Mouse (Mus musculus): ENCODE results near the gene Fgg.

The Fgg gene

DNA sequence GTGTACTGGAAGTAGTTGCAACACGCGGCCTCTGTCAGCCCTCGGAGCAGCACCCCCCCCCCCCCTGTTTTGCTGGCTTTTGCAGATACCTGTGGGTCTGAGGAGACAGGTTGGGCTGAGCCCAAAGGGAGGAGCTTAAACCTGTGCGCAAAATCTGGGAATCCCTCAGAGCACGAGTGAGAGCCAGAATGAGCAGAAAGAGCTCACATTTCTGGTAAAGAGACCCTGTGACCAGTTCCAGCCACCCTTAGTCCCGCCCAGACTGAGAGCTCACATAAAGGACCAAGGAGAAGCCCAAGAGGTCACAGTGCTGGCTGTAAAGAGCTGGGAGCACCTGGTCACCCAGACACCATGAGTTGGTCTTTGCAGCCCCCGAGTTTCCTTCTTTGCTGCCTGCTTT lies at the start of gene Fgg:
Gene Fgg, plus strand, starts transcription at position 168 of the 400 bp plus-strand sequence.
- no peak for DNase-seq (ENCODE audit: low read depth)

DNA sequence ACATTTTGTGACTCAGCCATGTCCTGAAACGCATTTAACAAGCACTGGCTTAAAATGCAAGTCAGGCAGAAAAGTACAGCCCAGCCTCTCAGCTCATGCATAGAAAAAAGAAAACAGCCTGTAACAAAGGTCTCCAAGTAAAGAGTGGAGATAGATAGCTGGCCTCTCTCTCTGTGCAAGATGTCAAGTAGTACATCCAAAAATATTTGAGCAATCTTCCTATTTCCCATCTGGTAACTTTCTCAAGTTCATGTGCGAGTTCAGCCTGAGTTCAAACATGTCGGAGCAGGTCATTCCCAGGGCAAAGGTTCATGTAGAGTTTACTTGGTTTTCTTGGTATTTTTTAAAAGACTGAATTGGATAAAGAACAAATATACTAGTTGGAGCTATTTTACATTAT lies 36.5 kb upstream of the Fgg start:
- no peak for DNase-seq (ENCODE audit: low read depth)

DNA sequence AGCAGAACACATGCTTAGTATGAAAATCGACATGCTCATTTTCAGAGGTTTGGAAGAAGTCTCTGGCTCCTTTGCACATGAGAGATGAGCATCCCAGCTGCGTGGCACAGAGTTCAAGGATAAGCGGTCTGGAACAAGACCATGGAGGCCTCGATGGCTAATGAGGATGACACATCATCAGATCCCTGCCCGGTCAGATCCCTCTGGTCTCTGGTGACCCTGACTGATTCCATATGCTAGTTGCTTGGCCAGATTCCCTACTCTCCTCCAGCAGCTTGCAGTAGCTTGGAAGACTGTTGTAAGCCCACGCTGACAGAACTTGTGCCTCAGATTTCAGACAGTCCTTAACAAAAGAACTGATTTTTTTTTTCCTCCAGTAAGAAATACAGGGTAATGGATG lies 26.7 kb upstream of the Fgg start:
- DNase-seq (ENCODE audit: low read depth), result no peak

DNA sequence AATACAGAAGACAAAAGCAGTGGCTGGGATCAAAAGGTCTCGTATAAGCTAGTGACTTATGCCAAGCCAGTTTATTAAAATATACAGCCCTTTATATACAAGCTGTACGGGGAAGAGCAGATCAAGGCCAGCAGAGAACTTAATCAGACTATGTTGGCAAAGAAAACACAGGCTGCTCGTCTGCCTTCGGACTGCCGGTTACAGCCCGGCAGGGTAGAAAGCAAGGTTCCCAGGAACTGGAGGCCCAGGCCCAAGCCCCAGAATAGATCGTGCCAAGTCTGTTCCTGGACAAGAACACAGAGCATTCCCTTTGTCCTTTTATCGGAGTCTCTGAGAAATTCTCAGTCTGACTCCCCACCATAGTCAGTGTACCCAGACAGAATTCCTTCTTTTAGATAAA lies 25.7 kb upstream of the Fgg start:
- no peak for DNase-seq (ENCODE audit: low read depth)

DNA sequence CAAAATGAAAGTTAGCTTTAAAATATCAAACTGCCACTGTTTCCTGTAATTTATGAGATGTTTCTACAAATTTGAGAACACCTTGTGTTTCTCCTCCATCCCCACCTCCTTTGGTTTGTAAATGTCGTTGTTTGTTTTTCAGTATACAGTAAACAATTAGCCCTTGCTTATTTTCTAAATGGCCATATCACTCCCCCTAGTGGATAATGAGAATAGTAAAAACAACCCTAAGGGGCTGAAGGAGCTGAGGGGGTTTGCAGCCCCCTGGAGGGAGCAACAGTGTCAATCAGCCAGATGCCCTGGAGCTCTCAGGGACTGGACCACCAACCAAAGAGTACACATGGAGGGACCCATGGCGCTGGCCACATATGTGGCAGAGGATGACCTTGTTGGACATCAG lies 22.7 kb upstream of the Fgg start:
- no peak for DNase-seq (ENCODE audit: low read depth)

DNA sequence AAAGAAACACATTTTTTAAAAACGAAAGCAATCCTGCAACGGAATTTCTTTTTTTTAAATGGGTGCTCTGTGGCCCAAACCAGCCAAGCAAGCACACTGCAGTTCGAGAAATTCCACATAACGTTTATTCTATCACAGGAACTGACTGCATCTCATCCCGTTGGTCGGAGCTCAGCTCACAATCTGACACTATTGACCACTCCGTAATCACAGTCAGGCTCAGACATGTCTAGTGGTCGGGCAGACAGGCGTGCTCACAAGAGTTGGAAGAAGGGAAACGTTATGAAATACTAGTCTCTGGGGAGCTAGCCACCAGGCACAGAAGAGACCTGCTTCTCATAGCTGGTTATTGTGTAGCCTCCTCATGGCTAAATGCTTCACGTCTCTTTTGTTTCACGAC lies 15.6 kb upstream of the Fgg start:
- DNase-seq (ENCODE audit: low read depth), result no peak

DNA sequence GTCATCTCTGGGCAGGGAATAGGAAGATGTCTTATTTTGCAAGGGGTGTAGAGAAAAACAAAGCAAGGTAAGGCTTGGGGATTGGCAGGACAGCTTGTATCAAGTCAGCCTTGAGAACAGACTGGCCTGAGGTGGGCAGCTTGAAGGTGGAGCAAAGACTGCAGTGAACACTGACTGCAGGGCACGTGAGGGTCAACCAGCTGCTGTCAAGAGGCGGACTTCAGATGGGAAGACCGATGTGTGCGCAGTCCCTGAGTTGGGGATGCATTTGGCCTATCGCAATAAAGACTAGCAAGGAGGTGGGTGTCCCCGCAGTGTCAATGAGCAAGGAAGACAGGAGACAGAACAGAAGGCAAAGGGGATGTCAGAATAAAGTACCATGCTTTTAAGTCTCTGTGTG lies 14.6 kb upstream of the Fgg start:
- no peak for DNase-seq (ENCODE audit: low read depth)

DNA sequence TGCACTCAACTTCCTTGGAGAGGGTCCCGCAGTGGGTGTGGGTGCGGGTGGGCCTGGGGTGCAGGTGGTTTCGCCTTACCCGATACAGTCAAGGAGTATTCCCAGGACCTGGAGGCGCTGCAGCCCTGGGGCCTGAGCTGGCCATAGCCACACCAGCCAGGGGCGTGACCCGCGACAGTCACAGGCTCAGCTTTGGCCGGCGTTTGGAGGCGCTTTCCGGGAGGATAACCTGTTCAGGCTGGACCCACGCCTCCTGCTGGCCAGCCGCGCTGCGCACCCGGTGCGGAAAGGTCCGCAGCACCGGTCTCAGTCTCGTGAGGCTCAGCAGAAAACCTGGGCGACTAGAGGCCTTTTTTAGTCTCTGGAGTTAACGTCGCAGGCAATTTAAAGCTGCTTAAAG lies 12.2 kb upstream of the Fgg start:
- peak; percentile 12 for DNase-seq (ENCODE audit: low read depth)

DNA sequence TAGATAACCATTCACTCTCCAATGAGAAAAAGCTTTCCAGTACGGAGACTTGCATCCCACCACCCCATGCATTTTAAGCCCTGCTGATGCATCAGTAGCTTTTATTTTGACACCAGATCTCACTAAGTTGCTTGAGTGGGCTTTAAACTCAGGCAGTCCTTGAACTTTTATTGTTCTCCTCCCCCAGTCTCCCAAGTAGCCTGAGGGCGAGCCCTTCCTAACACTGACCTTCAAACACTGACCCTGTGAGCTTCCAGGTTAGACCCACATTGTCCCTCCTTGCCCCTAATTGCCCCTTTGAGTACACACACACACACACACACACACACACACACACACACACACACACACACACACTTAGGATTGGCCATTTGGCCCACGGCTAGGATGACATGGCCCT lies 10.9 kb upstream of the Fgg start:
- DNase-seq (ENCODE audit: low read depth), result no peak

DNA sequence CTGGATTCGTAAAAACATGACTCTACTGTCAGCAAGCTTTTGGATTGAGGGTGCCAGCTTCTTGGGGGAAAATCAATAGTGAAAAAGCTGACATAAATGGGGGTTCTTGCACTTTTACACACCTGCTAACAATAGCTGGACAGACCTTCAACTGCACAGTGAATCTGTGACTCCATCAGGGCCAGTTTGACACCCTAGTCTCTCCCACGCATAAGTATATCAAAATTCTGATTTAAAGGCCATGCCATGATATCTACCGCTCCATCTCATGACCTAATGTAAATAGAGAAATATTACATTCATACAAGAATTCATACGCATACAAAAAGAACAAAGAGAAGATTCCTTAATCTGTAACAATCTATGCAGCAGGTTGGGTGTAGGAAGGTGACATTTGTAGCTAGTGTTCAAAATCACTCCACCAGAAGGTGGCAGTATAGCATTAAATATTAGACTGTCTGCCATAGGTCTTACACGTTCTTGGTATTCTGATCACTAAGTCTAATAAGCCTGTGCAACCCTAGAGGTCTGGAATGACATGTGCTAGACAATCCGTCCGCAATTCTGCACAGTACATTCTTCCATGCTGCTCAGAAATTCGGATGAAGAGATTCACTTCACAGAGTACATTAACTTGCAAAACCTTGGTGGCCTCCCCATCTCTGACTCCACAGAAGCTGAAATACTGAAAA lies 8.6 kb upstream of the Fgg start:
- DNase-seq (ENCODE audit: low read depth), result peak; percentile 31

DNA sequence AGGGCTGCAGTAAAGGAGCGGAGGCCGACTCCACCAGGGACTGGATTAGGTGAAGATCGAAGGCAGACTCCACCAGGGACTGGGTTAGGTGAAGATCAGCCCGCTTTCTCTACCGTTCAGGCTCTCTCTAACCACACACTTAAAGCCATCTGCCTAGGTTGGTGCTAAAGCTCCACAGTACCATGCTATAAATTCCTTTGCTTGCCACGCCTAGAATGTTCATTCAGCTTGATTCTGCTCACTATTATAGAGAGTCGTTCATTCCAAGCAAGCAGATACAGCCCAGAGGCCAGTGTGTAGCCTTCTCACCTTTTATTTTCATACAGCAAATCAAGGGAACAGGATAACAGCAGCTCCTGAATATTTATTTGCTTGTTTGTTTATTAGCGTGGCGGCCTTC lies 7.5 kb upstream of the Fgg start:
- DNase-seq (ENCODE audit: low read depth), result no peak

DNA sequence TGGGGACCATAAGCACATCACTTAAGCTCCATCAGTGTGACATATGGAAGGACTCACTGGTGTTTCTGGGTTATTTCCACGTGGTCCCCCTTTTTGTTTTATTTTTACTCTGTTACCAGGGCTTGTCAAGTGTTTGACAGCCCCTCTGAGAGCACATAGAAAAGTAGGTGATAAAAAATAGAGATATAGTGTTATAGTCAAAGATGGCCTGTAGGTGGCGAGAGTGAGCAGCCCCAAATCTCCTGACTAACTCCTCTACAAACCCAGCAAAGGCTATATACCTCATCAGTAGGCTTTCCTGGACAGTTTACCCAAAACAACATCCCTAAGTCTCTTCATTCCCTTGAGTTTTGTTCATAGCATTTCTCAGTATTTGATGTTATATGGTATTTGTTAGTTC lies 5.3 kb upstream of the Fgg start:
- DNase-seq (ENCODE audit: low read depth), result peak; percentile 11

DNA sequence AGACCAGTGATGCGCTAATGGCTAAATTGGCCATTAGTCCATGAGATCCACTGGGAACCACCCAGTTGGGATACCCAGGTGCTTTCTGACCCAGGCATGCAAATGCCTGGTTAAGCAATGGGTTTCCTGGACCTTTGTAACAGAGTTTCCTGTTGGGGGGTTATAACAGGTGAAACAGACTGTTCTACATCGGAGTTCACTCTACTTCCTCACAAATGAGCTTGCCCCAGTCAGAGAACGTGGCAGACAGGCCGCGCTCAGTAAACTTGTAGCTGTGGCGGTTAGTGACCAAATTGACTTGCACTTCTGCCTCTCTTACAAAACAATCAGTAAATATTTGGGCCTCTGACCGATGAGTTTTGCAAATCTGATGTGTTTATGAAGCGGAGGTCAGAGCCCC lies 4.5 kb upstream of the Fgg start:
- no peak for DNase-seq (ENCODE audit: low read depth)

DNA sequence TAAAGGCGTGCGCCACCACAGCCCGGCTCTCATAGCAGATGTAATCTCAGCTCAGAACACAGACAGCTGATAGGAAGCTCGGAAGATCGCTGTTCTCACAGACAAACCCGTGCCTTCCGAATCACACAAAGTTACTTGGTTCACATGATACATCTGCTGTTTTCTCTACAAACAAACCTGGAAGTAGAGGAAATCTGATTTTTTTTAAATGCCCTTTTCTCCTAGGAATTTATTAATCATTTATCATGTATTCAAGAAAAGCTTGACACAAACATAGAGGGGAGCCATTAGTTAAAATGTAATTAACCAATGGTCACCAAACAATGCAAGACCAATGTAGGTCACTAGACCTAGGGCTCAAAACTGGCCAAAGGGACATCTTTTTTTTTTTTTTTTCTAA lies 2.7 kb upstream of the Fgg start:
- no peak for DNase-seq (ENCODE audit: low read depth)

DNA sequence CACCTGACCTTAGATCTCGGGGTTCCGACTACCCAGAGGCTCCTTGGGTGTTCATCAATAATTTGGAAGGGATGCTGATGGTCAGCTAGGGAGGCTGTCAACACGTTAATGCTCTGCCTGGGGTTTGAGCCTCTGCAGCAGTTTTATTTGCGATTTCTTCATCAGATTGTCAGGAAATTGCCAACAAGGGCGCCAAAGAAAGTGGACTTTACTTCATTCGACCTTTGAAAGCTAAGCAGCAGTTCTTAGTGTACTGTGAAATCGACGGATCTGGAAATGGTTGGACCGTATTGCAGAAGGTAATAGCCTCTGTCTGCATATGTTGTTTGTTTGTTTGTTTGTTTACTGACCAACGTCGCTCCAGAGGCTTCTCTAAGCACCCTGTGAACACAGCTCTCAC lies 2.8 kb downstream of the Fgg start:
- no peak for DNase-seq (ENCODE audit: low read depth)

DNA sequence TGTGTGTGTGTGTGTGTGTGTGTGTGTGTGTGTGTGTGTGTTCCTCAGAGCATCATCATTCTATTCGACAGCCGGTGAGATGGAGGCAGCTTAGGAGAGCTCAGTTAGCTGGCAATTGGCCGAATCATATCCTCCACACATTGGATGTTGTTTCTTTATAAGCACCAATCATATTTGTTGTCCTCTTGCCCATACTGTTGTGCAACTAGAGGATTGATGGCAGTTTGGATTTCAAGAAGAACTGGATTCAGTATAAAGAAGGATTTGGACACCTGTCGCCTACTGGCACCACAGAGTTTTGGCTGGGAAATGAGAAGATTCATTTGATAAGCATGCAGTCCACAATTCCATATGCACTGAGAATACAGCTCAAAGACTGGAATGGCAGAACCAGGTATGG lies 3.6 kb downstream of the Fgg start:
- no peak for DNase-seq (ENCODE audit: low read depth)

DNA sequence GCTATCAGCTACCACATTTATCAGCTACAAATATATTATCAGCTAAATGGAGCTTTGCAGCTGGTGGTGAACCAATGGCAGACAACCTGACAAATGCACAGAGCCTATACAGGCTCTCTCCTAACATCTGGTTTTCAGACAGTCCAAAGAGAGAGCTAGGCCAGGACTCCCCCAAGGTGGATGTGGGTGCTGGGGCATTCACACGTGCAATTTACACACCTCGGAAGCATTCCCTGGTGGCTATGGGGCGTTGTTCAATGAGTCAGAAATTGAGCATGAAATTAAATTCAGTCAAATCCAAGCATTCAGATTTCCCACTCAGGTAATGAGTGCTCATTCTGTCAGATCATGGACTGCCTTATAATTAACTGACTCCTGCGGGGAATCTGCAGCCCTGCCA lies 4.0 kb downstream of the Fgg start:
- no peak for DNase-seq (ENCODE audit: low read depth)

DNA sequence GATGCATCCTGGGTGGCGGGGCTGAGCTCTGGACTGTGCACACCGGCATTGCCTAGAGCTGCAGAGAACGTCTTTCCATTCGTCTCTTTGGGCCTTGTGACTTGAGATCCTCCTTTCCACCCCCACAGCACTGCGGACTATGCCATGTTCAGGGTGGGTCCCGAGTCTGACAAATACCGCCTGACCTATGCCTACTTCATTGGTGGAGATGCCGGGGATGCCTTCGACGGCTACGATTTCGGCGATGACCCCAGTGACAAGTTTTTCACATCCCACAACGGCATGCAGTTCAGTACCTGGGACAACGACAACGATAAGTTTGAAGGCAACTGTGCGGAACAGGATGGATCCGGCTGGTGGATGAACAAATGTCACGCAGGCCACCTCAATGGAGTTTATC lies 5.1 kb downstream of the Fgg start:
- no peak for DNase-seq (ENCODE audit: low read depth)

DNA sequence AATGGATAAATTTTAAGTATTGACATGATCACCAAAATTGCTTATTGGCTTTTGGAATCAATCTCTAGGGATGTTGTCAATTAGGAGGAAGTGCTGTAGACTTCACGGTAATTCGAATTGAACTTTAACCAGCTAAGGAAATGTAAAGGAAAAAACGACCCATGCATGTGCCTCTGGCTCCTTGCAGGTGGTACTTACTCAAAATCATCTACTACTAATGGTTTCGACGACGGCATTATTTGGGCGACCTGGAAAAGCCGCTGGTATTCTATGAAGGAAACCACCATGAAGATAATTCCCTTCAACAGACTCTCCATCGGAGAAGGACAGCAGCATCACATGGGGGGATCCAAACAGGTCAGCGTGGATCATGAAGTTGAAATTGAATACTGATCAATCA lies 6.4 kb downstream of the Fgg start:
- no peak for DNase-seq (ENCODE audit: low read depth)

DNA sequence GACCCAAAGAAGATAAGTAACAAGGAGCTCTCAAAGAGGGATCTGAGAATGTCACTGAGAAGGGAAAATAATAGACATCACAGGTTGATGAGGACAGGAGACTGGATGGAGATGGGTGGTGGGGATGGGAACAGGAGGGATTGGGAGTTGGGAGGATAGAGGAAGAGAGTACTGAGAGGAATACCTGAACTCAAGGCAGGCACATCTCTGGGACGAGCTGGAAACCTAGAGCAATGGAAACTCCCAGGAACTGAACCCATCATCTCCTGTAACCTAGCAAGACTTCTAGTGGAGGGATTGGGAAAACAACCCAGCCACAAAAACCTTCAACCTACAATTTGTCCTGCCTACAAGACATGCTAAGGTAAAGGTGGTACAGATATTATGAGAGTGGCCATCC lies 8.7 kb downstream of the Fgg start:
- DNase-seq (ENCODE audit: low read depth), result no peak

DNA sequence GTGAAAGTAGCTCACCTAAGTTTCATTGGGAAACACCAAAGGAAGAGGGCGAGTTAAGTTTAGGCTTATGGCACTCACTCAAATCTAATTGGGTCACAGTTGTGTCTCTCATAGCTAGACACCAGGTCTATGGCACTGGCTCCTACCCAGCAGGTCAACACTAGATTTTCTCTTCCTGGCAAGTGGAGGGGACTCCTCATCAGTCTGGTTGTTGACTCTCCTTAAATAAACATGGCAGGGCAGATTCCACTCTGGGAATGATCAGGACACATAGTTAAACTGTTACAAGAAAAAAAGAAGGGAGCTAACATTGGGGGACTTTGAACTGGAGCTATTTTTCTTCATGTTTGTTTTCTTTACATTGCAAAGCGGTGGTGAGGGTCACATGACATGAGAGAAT lies 12.9 kb downstream of the Fgg start:
- no peak for DNase-seq (ENCODE audit: low read depth)

DNA sequence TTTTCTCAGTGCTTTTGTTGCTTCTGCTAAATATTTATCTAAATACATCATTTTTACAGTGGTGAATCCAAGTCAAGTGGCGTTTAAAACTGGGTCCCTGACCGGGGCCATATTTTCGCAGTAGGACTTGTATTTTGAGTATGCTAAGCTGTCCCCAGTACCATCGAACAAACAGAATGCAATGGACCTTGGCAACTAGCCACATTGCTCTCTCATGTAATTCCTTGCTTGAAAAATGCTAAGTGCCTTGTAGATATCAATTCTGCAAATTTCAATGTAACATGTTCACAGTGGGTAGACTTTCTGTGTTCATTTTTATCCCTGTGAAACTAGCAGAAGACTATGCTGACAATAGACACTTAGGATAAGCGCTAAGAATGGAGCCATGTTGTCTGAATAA lies 13.7 kb downstream of the Fgg start:
- no peak for DNase-seq (ENCODE audit: low read depth)

DNA sequence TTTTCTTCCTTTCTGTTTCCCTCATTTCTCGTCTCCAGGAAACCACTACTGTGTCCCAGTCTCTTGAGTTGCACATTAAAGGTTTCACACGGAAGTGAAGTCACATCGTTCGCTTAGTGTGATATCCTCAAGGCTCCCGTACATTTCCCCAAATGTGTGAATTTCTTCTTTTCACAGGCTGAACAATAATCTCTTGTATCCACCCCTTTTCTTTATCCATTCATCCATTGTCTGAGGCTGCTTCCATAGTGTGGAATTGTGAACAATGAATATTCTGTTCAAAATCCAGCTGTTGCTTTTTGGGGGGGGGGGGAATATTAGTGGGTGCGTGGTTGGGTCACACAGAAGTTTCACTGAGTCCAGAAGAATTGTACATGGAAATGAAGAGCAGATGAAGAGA lies 17.5 kb downstream of the Fgg start:
- DNase-seq (ENCODE audit: low read depth), result no peak

DNA sequence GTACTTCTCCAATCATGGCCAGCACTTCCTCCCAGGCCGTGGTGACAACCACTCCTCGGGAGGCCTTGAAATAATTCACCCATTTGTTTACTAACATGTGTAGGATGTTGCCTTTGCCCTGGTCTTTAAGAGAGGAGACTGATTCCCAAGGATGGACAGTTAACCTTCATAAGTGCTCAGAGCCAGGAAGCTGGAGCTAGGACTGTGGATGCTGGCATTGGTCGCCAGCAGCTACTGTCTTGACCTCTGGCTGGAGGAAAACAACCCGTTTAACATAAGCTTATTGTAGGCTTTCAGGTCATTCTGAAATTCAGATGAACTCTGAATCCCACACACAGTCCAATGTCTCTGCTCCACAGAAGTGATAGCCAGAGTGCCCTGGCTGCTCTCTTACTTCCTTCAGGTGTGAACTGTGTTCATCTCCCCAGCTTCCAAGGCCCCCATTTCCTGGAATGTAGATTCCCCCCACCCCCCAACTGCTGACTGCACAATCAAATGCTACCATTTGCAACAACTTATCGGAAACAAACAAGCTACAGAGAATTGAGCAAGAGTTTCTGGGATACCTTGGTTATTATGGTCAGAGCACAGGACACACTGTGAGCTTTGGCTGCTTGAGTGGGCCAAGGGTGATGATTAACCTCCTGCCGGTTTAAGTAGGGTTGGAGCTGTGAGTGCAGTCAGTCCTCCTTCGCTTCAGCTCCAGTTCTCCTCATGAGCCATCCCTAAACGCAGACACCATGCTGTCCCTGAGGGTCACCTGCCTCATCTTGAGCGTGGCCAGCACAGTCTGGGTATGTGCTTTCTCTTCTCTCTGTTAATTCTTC lies 18.2 kb downstream of the Fgg start, which contains the start of gene Fga:
Gene Fga, plus strand, starts transcription at position 602 of the 827 bp plus-strand sequence.
- DNase-seq (ENCODE audit: low read depth), result no peak
